Mouse (Mus musculus) heart, adult 8-10 months (tissue): ENCODE measurements around the gene Scgb1b19. TPM values are rescaled to one million over a fixed set of nuclear protein-coding genes. Genes with fewer than 3 reads are reported as not detected.
"Not testable (repeated sequence)": the region's sequence is repeated elsewhere in the genome, so short reads cannot be mapped to it uniquely, and the experiment has no call there.

Experiments
- DNase-seq: peaks from one replicate; pipeline ENCODE4 v3.0.0; 2022; ENCODE audit warnings: low spot score
- total RNA-seq, 4 experiments: library from RNA; stranded (reverse); gene quantifications; 2 replicates each; pipeline ENCODE4 v1.2.4; 2022

Scgb1b19 gene
- total RNA-seq = not detected

GRCm38 (mm10) chr7:33286991-33287390 lies at the start of gene Scgb1b19:
Gene Scgb1b19 (plus strand): TSS chr7:33287291.
- DNase-seq = not testable (repeated sequence)

DNA sequence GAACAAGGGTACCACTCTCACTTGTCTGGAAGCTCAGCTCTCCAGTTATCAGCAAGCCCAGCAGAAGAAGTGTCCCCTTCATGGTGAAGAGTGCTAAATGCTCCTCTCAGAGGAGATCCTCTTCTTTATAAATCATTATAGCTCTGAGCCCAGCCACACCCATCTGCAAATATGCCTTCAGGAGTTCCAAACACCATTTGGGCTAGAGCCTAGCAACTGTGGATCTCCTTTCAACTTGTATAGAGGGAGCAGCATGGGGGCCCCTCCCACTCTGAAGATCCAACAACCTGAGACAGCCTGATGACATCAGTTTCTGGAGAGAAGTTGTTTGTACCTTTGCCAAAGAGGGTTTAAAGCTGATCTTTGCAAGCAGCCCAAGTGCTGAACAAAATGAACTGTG lies 6.9 kb upstream of the Scgb1b19 start, which contains the start of gene Scgb2b19:
Gene Scgb2b19, minus strand, starts transcription at position 101 of the 400 bp plus-strand sequence.
- not testable (repeated sequence) for DNase-seq

Other genes with a start within 250 kb of the Scgb1b19 start
- gene Scgb2b17, start 230.7 kb upstream of the Scgb1b19 start, total RNA-seq = not detected
- not detected for gene Scgb1b17, start 223.8 kb upstream of the Scgb1b19 start, total RNA-seq
- not detected for gene Scgb2b18, start 113.4 kb upstream of the Scgb1b19 start, total RNA-seq
- gene Scgb1b18, start 101.7 kb upstream of the Scgb1b19 start, total RNA-seq = not detected
- not detected for gene Scgb2b19, start 7.0 kb upstream of the Scgb1b19 start, total RNA-seq
- not detected for gene Scgb2b20, start 79.0 kb downstream of the Scgb1b19 start, total RNA-seq
- gene Scgb1b20, start 85.9 kb downstream of the Scgb1b19 start, total RNA-seq = not detected
- gene Scgb2b21, start 233.2 kb downstream of the Scgb1b19 start, total RNA-seq = not detected